Mouse (Mus musculus): ENCODE measurements around the gene Rdh16f1. TPM values are rescaled to one million over a fixed set of nuclear protein-coding genes. Genes with fewer than 3 reads are reported as not detected.

The Rdh16f1 gene
- 1.1 and 3.6 TPM in 2 replicates for polyA plus RNA-seq (2015; fragmentation: Nextera tagmentation; extraction: Ambion mirVana)

DNA sequence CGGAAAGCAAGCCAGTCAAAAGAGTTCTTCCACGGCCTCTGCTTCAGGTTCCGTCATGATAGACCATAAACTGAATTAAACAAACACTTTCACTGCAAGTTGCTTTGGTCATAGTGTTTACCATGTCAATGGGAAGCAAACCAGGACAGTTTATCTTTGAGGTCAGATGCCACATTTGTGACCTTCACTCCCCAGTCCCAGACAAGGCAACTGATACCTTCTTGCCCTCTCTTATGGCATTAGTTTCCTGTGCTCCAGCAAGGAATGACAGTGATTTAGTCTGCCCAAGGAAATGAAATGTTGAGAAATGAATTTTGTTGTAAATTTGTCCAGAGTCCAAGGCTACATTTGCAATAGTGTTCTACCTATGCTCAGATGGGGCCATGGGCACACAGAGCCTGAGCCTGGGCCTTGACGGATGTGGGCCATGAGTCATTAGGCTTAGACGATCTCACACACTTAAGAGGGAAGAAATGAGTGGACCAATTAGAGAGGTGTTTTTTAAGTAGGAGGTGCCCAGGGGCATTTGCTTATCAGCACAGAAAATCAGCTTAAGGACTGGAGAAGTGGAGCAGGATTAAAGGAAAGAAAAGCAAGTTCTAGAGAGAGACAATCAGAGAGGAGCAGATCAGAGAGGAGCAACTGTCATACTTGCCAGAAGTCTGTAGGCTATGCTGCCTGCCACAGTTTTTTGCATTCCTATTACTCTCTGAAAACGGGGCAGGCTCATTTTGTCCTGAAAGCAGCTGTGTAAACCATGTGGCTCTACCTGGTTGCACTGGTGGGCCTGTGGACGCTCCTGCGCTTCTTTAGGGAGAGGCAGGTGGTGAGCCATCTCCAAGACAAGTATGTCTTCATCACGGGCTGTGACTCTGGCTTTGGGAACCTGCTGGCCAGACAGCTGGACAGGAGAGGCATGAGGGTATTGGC lies at the start of gene Rdh16f1, which contains the start of gene Rdh1:
TSS of gene Rdh16f1 (plus strand) at position 607 of the 930 bp plus-strand sequence.
TSS of gene Rdh1 (plus strand) at position 541 of the 930 bp plus-strand sequence.

GRCm38 (mm10) chr10:127724178-127724577 lies 35.4 kb upstream of the Rdh16f1 start, which contains the start of gene Tac2:
Tac2 (plus strand) TSS chr10:127724478.

GRCm38 (mm10) chr10:127739083-127739660 lies 20.4 kb upstream of the Rdh16f1 start, which contains the start of gene Zbtb39:
Zbtb39 (plus strand) TSS chr10:127739538.

DNA sequence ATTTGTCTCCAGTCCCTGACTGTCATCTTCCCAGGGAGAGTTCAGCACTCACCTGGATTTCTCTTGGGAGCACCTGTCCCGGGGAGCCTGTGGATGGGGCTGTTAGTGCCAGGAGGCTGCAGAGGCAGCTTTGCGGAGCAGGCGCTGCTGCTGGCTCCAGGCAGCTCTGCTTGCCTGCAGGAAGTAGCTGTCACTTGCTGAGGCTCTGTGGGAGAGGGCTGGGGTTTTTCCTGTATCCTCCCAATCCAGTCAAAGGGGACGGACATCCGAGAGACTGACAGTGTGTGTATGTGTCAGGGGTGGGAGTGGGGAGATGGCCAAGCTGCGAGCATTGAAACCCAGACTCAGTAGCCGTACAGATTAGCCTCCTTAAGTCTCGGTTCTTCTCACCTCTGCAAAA lies 8.0 kb upstream of the Rdh16f1 start, which contains the start of gene Gpr182:
TSS of gene Gpr182 (minus strand) at position 185 of the 400 bp plus-strand sequence.

DNA sequence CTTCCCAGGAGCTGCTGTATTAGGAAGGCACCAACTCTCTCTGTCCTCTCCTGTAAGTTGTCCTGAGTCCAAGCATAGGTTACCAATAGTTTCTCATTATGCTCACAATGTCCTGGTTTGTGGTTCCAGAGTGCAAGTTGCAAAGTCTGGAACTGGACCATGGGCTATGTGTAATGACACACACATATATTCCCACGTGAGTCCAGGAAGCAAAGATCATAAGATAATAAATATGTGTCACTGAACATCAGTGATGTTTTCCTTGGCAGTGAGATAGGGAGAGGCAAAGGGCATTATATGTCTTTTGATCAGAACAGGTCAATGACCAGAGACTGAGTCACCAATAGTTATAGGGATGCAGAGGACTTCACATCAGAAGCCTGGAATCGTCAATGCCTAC lies 16.4 kb downstream of the Rdh16f1 start, which contains the start of gene Rdh9:
TSS of gene Rdh9 (plus strand) at position 376 of the 400 bp plus-strand sequence.

GRCm38 (mm10) chr10:127800891-127801290 lies 41.3 kb downstream of the Rdh16f1 start, which contains the start of gene Rdh16:
Rdh16 (plus strand) TSS chr10:127801152.

Other genes with a start within 250 kb of the Rdh16f1 start
- gene Ndufa4l2, start 244.8 kb upstream of the Rdh16f1 start, polyA plus RNA-seq (2015; fragmentation: Nextera tagmentation; extraction: Ambion mirVana) = 69.0 and 99.4 TPM in 2 replicates
- 42.0 and 63.0 TPM in 2 replicates for gene Shmt2, start 237.3 kb upstream of the Rdh16f1 start, polyA plus RNA-seq (2015; fragmentation: Nextera tagmentation; extraction: Ambion mirVana)
- 20.2 and 25.1 TPM in 2 replicates for gene Nxph4, start 225.2 kb upstream of the Rdh16f1 start, polyA plus RNA-seq (2015; fragmentation: Nextera tagmentation; extraction: Ambion mirVana)
- gene Lrp1, start 138.6 kb upstream of the Rdh16f1 start, polyA plus RNA-seq (2015; fragmentation: Nextera tagmentation; extraction: Ambion mirVana) = 68.4 and 73.1 TPM in 2 replicates
- gene Stat6, start 116.8 kb upstream of the Rdh16f1 start, polyA plus RNA-seq (2015; fragmentation: Nextera tagmentation; extraction: Ambion mirVana) = 26.3 and 39.0 TPM in 2 replicates
- 9.6 and 12.5 TPM in 2 replicates for gene Nemp1, start 92.9 kb upstream of the Rdh16f1 start, polyA plus RNA-seq (2015; fragmentation: Nextera tagmentation; extraction: Ambion mirVana)
- 14.2 and 23.9 TPM in 2 replicates for gene Nab2, start 91.2 kb upstream of the Rdh16f1 start, polyA plus RNA-seq (2015; fragmentation: Nextera tagmentation; extraction: Ambion mirVana)
- 0.35 and 2.0 TPM in 2 replicates for gene Myo1a, start 54.6 kb upstream of the Rdh16f1 start, polyA plus RNA-seq (2015; fragmentation: Nextera tagmentation; extraction: Ambion mirVana)
- gene Tac2, start 35.3 kb upstream of the Rdh16f1 start, polyA plus RNA-seq (2015; fragmentation: Nextera tagmentation; extraction: Ambion mirVana) = 1.0 TPM in 1 of 2 replicates, not detected in the other
- gene Zbtb39, start 20.2 kb upstream of the Rdh16f1 start, polyA plus RNA-seq (2015; fragmentation: Nextera tagmentation; extraction: Ambion mirVana) = 1.3 and 2.3 TPM in 2 replicates
- 4.9 and 10.0 TPM in 2 replicates for gene Gpr182, start 8.1 kb upstream of the Rdh16f1 start, polyA plus RNA-seq (2015; fragmentation: Nextera tagmentation; extraction: Ambion mirVana)
- 0.38 and 1.0 TPM in 2 replicates for gene Rdh1, start 66 bp upstream of the Rdh16f1 start, polyA plus RNA-seq (2015; fragmentation: Nextera tagmentation; extraction: Ambion mirVana)
- 0.17 and 0.30 TPM in 2 replicates for gene Rdh9, start 16.6 kb downstream of the Rdh16f1 start, polyA plus RNA-seq (2015; fragmentation: Nextera tagmentation; extraction: Ambion mirVana)
- 0.08 TPM in 1 of 2 replicates, not detected in the other for gene Rdh16, start 41.4 kb downstream of the Rdh16f1 start, polyA plus RNA-seq (2015; fragmentation: Nextera tagmentation; extraction: Ambion mirVana)
- gene Rdh19, start 90.1 kb downstream of the Rdh16f1 start, polyA plus RNA-seq (2015; fragmentation: Nextera tagmentation; extraction: Ambion mirVana) = not detected in 2 replicates
- 0.09 and 0.11 TPM in 2 replicates for gene Rdh16f2, start 106.7 kb downstream of the Rdh16f1 start, polyA plus RNA-seq (2015; fragmentation: Nextera tagmentation; extraction: Ambion mirVana)
- 6.3 and 7.9 TPM in 2 replicates for gene Rdh7, start 129.0 kb downstream of the Rdh16f1 start, polyA plus RNA-seq (2015; fragmentation: Nextera tagmentation; extraction: Ambion mirVana)
- gene Sdr9c7, start 138.7 kb downstream of the Rdh16f1 start, polyA plus RNA-seq (2015; fragmentation: Nextera tagmentation; extraction: Ambion mirVana) = 0.06 and 0.44 TPM in 2 replicates
- gene Hsd17b6, start 247.8 kb downstream of the Rdh16f1 start, polyA plus RNA-seq (2015; fragmentation: Nextera tagmentation; extraction: Ambion mirVana) = 0.28 and 1.3 TPM in 2 replicates